Mouse (Mus musculus) cortical plate, adult 2 months (tissue): Measurements from ENCODE around the gene Lmbr1l. TPM values are rescaled to one million over a fixed set of nuclear protein-coding genes. Genes with fewer than 3 reads are reported as not detected.

Experiments
- H3K27ac ChIP-seq: fragments of 200-500 bp; 2 replicates; pipeline ENCODE4 v1.5.1; 2012; ENCODE audit warnings: low read length, control low read depth, inconsistent platforms; ENCODE audit not compliant: insufficient read depth
- H3K4me1 ChIP-seq: fragments of 200-500 bp; 2 replicates; pipeline ENCODE4 v1.6.1; 2011; ENCODE audit warnings: low read length; ENCODE audit not compliant: control insufficient read depth, insufficient read depth
- H3K4me3 ChIP-seq: fragments of 200-500 bp; 2 replicates; pipeline ENCODE4 v1.5.1; 2011; ENCODE audit warnings: mild to moderate bottlenecking, low read length, control low read depth; ENCODE audit not compliant: insufficient read depth
- CTCF ChIP-seq: fragments of 200-500 bp; IDR thresholded peaks from 2 replicates; pipeline ENCODE4 v1.5.1; 2011; ENCODE audit warnings: mild to moderate bottlenecking, control low read depth, low read length; ENCODE audit not compliant: insufficient read depth; ENCODE audit errors: extremely low read depth
- POLR2A ChIP-seq: fragments of 200-500 bp; IDR thresholded peaks from 2 replicates; pipeline ENCODE4 v1.6.1; 2011; ENCODE audit warnings: mild to moderate bottlenecking, low read length, control low read depth; ENCODE audit not compliant: insufficient read depth; ENCODE audit errors: extremely low read depth
- polyA plus RNA-seq: library from polyadenylated mRNA; depleted of rRNA; stranded (reverse); fragments of >200 nt; gene quantifications from 2 replicates; pipeline ENCODE4 v1.2.3, GENCODE M21; 2012

The Lmbr1l gene
- polyA plus RNA-seq, 1 experiment: 27.1 TPM

DNA sequence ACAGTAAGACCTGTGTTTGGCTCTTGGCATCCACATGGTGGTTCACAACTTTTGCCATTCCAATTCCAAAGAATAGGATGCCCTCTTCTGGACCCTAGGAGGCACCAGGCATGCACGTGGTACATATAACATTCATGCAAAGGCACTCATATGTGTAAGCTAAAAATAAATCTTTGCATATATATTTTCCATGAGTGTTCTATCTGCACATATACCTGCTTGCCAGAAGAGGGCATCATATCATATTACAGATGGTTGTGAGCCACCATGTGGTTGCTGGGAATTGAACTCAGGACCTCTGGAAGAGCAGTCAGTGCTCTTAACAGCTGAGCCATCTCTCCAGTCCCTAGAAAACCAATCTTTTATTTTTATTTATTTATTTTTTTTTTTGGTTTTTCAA, 16.5 kb downstream of the Lmbr1l start:
- no peak for TF ChIP-seq POLR2A
- no peak for TF ChIP-seq CTCF
- H3K27ac ChIP-seq: no peak overlapping the region
- no peak overlapping the region for H3K4me3 ChIP-seq
- no peaks in the 10 kb centered on the region for H3K4me1 ChIP-seq

DNA sequence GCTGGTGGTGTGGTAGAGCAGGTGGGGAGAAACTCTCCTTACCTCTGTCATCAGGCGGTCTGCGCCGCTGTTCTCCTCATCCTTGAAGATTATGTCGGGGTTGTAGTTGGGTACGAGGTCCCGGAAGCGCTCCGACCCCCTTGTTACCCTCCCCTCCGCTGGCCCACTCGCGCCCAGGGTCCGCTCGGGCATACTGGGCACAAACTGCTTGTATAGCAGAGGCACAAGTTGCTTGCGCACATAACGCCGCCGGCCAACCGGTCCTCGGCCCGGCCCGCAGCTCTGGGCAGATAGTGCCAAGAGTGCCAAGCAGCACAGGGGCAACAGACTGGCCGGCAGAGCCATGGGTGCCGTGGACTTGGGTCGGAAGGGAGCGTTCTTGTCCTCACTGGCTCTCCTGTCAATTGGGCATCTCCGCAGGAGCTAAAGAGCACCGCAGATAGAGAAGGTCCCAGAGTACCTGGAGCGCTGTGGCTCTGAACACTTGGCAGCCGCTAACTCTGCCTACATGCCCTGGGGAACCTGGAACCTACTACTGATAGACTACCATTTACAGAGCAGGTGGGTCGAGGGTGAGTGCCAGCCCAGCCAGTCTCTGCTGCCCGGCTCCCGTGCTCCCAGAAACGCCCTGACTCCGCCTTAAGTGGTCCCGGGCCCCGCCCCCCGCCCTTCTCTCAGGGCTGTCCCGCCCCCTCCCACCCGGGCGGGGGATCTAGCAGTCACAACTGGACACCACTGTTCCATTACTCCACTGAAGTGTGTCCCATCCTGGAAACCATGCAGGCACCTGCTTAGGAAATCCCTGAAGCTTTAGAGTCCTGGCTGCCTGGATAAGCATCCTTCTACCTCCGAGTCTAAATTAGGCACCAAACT, 19.9 kb downstream of the Lmbr1l start, which contains the start of gene Dhh:
Gene Dhh (minus strand): TSS at position 613 of the 873 bp plus-strand sequence.
- peaks cover 3% of the 10 kb centered on the region for H3K4me1 ChIP-seq
- H3K4me3 ChIP-seq: no peak within 1 kb of the TSS
- H3K27ac ChIP-seq: no peak within 1 kb of the TSS
- no peak for TF ChIP-seq CTCF
- TF ChIP-seq POLR2A: no peak

DNA sequence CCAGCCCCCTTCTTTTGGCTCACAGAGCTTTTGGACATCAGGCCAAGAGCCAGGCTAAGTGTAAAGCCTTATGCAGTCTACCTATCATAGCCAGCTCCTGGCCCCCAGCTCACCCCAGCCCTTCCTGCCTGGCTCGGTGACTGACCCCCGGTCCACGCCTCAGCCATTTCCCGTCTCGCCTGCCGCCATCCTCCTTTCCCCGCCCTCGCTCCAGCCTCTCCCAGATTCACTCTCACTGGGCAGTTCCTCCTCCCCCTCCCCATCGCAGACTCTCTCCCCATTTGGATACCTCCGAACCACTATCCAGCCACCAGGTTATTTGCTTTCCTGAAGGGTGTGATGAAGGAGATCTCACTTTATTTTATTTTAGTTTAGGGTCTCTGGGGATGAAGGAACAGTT, 20.5 kb downstream of the Lmbr1l start:
- Histone ChIP-seq H3K27ac (no peak overlapping the region), H3K4me1 (peaks cover 3% of the 10 kb centered on the region), H3K4me3 (no peak overlapping the region)
- TF ChIP-seq CTCF (no peak), POLR2A (no peak)

DNA sequence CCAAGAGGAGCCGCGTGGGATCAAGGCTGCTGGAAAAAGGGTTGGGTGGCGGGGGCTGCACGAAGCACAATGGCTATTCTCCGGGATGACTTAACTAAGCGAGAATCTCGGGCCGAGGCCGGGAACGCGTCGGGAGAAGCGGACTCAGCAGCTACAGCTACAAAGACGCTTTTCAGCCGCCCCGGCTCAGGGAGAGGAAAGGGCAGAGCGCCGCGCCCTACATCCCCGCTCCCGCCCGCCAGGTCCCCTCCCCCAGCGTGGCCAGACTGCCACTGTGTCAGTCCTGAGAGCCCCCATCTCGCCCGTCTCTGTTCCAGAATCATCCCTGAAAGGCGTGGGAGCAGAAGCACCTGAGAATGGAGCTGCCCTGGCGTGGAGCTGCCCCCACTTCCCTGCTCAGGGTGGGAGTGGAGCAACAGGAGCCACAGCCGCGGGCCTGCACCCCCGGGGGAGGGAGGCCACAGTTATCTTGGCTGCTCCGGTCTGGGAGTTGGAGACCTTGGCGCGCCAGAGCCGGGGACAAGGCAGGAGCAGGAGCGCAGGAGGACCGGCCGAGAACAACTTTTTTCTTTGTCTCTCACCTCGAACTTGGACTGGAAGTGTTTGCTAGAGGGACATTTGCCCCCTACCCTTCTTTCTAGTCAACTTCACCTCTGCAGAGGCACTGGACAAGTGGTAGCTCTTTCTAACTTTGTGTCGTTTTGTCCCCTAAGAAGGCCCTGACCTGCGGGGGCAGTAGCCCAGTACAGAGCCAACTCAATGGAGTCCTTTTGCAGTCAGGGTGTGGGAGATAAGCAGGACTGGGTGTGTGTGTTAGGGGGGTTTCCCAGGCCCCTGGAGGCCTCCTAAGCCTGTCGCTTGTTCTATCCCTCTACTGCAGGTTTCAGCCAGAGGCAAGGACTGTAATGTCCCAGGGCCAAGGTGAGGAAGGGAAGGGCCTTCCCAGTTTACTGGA, 22.1 kb downstream of the Lmbr1l start:
- TF ChIP-seq POLR2A: no peak
- TF ChIP-seq CTCF: no peak
- Histone ChIP-seq H3K4me1 (peaks cover 3% of the 10 kb centered on the region), H3K27ac (no peak overlapping the region), H3K4me3 (peak overlapping the region; percentile 3; the same call in 1 of the 2 replicates)

DNA sequence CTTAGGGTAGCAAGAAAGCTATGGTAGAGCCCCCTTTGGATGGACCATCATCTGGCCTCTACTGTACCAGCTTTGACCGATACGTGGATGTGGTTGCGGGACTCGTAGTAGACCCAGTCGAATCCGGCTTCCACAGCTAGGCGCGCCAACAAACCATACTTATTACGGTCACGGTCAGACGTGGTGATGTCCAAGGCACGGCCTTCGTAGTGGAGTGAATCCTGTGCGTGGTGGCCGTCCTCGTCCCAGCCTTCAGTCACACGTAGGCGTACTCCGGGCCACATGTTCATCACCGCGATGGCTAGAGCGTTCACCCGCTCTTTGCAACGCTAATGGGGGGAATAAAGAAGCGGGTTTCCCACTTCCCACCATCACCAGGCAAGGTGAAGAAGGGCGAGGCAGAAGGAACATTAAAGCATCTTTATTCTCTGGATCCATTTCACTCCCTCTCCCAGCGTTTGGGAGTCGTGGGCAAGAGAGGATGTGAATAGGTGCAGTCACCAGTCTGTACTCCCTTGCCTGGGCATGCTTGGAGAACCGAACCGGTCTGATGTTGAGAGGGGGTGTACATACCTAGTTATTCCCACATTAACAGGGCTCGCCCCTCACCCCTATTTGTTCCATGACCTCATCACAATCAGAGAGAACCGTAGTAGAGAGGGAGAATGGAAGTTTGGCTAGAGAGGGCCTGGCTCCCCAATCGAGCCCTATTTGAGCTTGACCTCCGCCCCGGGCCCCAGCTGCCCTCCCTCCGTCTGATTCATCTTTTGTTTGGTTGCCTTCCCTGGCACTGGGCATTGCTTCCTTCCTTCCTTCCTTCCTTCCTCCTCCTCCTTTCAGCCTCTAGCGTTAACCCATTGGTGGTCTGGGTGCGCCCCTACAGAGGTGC, 23.0 kb downstream of the Lmbr1l start:
- no peak for TF ChIP-seq POLR2A
- TF ChIP-seq CTCF: no peak
- H3K27ac ChIP-seq: no peak overlapping the region
- H3K4me3 ChIP-seq: peak overlapping the region; percentile 44; the same call in 1 of the 2 replicates
- H3K4me1 ChIP-seq: peaks cover 3% of the 10 kb centered on the region

DNA sequence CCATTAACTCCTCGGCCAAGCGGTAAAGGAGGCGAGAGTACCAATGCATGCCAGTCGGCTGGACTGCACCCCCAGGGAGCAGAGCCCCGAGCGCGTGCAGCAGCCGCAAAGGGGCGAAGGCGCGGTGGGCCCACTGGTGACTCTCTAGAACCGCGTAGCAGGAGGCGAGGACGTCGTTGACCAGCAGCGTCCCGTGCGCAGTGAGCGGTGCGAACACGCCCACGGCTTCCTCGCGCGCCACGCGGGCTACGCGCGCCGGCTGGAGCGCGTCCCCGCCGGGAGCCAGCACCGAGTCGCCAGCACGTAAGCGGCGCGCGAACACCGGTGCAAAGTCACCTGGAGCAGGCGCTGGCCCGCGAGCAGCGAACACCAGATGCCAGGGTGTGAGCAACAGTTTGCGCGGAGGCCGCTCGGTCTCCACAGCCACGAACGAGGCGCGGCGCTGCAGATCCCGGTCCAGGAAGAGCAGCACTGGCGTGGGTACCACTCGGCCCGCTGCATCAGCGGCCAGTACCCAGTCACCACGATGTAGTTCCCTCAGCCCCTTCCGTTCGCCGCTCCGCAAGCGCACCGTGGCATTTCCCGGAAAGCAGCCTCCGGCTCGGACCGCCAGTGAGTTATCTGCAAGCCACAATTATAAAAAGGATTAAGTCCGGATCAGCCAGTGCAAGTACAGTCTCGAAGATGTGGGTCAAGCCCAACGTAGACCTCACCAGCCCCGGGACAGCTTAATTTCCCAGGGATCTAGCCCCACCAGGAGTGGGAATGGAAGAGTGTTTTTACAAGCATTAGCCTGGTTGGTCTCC, 23.9 kb downstream of the Lmbr1l start, which contains the start of gene Rhebl1:
Gene Rhebl1 (minus strand): TSS at position 601 of the 806 bp plus-strand sequence.
- Histone ChIP-seq H3K4me3 (peak within 1 kb of the TSS; percentile 44), H3K4me1 (peaks cover 3% of the 10 kb centered on the region), H3K27ac (no peak within 1 kb of the TSS)
- TF ChIP-seq CTCF (no peak), POLR2A (no peak)

DNA sequence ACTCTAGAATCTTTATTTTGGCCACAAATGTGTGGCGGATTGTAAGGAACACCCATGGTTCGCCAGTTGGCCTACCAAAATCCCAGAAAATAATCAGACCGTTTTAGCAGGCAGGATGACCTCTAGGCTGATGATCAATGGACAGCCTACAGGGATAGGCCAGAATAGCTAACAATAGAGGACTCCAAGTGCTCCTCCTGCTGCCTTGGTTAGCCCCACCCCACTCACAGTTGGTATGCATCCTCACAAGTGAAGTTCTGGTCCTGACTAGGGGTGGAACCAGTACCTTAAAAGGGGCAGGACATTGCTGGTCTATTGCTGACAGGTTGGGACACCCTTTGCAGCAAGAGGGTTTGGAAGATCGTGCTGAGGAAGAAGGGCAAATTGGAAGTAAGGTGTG, 25.0 kb downstream of the Lmbr1l start:
- Histone ChIP-seq H3K4me3 (no peak overlapping the region), H3K4me1 (peaks cover 3% of the 10 kb centered on the region), H3K27ac (no peak overlapping the region)
- no peak for TF ChIP-seq POLR2A
- TF ChIP-seq CTCF: no peak

DNA sequence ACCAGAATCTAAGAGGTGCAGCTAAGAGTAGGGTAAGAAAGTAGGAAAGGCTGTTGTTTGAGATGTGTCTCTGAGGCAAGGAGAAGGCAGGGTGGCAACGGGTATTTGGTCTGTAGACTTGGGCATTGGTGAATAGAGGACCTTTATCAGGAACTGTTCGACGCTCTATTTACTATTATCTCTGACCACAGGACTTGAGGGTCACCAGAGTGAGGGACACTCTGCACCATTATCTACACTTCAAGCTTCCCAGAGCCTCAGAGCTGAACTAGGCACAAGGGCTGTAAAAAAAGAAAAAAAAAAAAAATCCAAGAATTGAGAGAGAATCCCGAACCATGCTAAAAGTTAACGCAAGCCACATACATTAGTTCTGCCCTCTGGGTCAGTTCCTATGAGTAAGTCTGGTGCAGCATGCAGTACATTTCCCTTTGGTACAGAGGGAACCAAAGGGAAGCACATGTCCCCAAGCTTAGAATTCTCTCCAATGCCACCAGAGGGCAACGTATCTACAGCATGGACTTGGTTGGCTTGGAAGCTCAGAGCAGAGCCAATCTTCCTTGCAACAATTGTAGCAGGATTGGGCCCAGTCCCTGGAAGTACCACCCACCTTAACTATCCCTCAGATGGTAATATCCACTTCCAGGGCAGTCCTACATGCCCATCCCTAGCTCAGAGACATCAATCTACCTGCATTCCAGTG, 26.0 kb downstream of the Lmbr1l start:
- Histone ChIP-seq H3K4me3 (no peak overlapping the region), H3K27ac (no peak overlapping the region), H3K4me1 (peaks cover 3% of the 10 kb centered on the region)
- TF ChIP-seq POLR2A: no peak
- TF ChIP-seq CTCF: peak; percentile 98
